Mouse (Mus musculus): Measurements from ENCODE around the gene Gbp3.

The Gbp3 gene

DNA sequence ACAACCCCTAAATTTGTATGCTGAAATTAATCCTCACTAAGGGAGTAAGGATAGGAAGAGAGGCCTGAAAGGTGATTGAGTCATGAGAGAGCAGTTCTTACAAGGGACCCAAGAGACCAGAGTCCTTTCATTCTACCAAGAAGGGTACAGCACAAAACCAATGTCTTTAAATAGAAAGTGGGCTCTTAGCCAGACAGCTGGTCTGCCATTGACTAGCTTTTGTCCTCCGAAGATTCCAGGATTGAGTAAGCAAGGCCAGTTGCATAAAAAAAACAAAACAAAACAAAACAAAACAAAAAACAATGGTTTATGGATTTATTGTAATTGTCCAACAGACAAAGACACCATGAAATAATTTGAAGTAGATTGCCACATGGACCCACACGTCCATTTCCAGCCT lies 29.1 kb downstream of the Gbp3 start:
- DNase-seq (ENCODE audit: low spot score), result no peak

DNA sequence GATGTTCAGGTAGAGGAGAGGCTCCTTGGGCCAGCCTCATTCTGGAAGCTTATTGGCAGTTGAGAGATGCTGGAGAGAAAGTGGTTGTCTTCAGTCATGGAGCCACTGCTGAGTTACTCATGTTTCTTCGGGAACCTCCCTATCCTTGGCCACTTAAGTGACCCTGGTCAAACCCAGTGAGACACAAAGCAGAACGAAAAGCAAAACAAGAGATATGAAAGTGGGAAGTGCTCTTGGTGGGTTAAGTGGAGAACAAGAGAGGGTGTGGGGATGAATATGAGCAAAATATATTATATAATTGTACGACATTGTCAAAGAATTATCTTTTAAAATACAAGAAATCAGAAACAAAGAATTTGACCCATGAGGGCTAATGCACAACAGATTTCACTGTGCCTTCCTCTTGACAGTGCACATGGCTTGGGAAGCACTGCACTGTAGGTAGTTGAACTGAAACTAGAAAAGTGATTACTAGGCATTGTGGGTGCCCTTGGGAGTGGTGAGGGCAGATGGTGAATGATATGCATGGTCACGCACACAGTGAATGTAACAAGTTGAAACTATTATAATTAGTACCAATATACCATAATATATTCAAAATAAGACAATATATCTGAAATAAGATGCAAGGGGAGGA lies 30.7 kb downstream of the Gbp3 start:
- DNase-seq (ENCODE audit: low spot score), result no peak

DNA sequence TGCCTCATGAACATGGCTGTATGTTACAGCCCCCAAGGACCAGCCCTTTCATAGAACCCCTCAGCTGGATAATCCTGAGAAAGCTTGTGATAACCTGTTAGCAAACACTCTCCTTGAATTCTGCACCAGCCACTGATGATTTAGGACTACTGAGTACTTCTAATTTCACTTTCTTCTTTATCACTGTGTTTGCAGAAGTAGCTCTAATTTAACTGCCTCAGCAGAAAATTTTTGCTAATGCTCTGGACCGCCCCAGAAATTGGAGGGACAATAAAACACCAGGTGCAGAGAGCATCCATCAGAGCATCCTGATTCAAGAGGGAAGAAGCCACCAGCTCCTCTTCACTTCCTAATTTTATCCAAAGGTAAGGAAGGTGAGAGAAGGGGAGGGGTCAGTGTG lies 34.7 kb downstream of the Gbp3 start, which contains the start of gene Gbp2b:
TSS of gene Gbp2b (plus strand) at position 301 of the 400 bp plus-strand sequence.
- no peak for DNase-seq (ENCODE audit: low spot score)

DNA sequence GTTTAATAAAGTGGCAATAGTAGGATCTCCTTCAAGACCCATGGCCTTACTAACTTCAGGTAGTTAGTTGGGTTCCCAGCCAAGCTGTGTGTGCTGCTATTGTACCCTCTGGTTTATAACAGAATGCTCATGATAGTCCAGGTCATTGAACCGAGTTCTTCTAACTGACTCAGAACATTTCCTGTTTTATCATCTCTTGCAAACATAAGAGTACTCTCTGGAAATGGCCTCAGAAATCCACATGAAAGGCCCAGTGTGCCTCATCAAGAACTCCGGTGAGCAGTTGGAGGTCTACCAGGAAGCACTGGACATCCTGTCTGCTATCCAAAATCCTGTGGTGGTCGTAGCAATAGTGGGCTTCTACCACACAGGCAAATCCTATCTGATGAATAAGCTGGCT lies 38.1 kb downstream of the Gbp3 start:
- DNase-seq (ENCODE audit: low spot score), result no peak

DNA sequence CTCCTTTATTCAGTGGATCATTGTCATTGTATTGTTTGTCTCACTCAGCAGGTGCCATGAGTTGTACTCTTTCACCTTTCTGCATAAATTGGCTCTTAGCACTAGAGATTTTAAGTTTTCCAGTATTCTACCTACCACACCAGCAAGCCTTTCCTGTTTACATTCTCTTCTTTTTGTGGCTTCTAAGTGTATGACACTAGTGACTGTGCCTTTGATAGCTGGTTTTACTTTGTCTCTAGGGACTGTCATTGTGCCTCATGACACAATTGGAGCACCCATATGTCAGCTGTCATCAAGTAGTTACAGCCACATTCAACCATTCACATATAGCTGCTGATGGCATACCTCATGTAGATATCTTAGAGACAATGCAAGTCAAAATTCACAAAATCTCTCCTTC lies 41.8 kb downstream of the Gbp3 start:
- no peak for DNase-seq (ENCODE audit: low spot score)

DNA sequence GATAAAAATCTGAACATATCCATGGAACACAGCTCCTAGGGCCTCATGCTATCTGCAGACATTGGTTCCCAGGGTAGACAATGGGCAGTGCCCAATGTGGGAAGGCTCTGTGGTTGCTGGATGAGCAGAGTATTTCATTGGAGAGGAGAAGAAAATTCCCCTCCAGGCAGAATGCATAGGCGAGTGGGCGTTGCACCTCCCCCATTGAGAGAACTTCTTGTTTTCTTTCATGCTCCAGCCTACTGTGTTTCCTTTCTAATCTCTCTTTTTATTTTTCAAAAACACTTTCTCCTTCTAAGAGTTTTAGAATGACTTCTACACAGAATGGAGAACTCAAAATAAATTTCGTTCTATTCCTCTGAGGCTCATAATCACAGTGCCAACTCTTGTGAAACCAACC lies 58.8 kb downstream of the Gbp3 start:
- no peak for DNase-seq (ENCODE audit: low spot score)

DNA sequence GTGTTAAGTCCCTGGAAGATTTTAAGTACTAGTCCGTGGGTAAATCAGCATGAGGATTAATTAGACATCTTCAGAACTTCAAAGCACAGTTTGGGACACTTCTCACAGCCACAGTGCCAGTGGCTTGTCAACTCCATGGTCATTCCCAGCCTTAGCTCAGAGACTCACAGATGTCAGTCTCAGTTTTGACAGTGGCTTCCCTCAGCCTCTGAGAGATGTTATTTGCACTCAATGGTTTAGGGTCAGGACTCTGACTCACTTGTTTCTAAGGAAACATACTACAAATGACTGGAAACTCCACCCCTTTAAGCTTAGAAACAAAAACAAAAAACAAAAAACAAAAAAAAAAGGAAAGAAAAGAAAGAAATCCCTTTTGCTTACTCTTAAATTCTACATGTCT lies 59.8 kb downstream of the Gbp3 start:
- DNase-seq (ENCODE audit: low spot score), result no peak

DNA sequence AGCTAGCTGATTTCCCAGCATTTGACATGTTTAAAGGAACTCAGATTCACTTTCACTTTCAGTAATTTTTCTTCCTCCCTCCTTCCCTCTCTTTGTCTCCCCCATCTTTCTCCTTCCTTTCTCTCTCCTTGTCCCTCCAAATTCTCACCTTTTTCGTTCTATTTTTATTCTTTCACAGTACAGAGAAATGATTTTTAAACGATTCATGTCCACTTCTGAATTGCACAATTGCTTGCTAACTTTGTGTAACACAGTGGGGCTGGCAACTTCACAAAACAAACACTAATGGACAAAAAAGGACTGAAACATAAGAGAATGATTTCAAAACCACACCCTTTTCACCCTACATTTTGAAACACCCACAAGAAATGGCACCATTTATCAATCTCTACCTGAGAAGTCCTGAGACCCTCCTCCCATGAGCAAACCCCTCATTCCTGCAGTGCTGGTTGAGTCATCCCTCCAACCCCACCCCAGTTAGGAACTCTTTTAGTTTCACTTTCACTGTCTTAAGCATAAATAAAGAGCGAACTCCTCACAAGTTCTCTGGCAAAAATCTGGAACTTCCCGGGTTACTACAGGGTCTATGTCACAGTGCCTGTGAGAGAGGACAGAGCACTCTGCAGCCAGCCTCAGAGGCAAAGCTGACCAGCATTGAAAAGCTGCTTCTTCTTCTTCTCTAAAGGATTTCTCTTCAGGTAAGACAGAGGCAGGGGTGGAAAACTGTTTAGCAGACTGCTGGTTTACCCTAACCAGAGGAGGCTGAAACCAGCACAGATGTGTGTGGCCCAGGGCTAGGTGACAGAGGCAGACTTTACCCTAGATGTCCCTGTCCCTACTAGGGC lies 60.5 kb downstream of the Gbp3 start, which contains the start of gene Gbp2:
TSS of gene Gbp2 (plus strand) at position 492 of the 845 bp plus-strand sequence.
- peak; percentile 27 for DNase-seq (ENCODE audit: low spot score)

DNA sequence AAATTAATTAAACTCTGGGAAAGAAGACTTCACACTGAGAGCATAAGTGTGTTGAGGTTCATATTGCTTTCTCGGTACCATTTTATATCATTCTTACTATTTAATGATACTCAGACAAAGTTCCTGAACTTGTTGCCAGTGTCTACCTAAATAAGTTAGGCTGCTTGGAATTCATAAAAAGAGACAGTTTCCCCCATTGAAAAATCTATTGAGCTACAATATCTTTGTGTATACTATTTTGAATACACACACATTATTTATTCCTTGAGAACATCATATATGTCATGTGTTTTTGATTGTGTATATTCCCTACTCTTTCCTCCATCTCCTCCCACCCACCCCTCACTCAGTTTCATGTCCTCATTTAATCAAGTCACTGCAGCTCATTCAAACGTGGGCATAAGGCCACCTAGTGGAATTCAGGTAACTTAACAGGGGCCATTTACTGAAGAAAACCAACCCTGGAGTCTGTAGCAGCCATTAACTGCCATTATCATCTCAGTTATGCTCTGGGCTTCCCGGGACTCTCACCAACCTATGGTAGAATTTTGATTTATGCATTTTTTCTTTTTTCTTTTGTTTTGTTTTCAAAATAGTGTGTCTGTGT lies 61.2 kb downstream of the Gbp3 start:
- DNase-seq (ENCODE audit: low spot score), result no peak

Data from ovary, postnatal 10 days (tissue).